Mouse (Mus musculus): ENCODE measurements around the gene Nckap5. TPM values are rescaled to one million over a fixed set of nuclear protein-coding genes. Genes with fewer than 3 reads are reported as not detected.
A peak's percentile ranks its signal among the peaks of the same experiment; 100 is the strongest.

The Nckap5 gene
- polyA plus RNA-seq, 1 experiment = 50.4 TPM

GRCm38 (mm10) chr1:126681773-126682172 is 148.8 kb downstream of the Nckap5 start:
- WGBS = 47% methylated on average over 8 of the region's 8 CpGs
- no peak for DNase-seq
- TF ChIP-seq CTCF (IDR thresholded peaks at IDR 0.05; ENCODE audit: insufficient read depth, low read length) (no peak), POLR2A (IDR thresholded peaks at IDR 0.05; ENCODE audit: borderline replicate concordance, extremely low read depth, low read depth, low read length) (no peak)
- peaks cover 8% of the 10 kb centered on the region for H3K4me1 ChIP-seq (ENCODE audit: control insufficient read depth, insufficient read depth, low read length)
- H3K4me3 ChIP-seq (replicated peaks; ENCODE audit: extremely low read depth, low read depth, low read length) = no peak overlapping the region

GRCm38 (mm10) chr1:126679348-126679747 is 151.3 kb downstream of the Nckap5 start:
- Histone ChIP-seq H3K4me1 (ENCODE audit: control insufficient read depth, insufficient read depth, low read length) (peaks cover 8% of the 10 kb centered on the region), H3K4me3 (replicated peaks; ENCODE audit: extremely low read depth, low read depth, low read length) (no peak overlapping the region)
- DNase-seq = no peak
- TF ChIP-seq POLR2A (IDR thresholded peaks at IDR 0.05; ENCODE audit: borderline replicate concordance, extremely low read depth, low read depth, low read length) (no peak), CTCF (IDR thresholded peaks at IDR 0.05; ENCODE audit: insufficient read depth, low read length) (no peak)
- 100% methylated on average over 1 of the region's 1 CpGs for WGBS

GRCm38 (mm10) chr1:126677280-126677679 is 153.3 kb downstream of the Nckap5 start:
- H3K4me3 ChIP-seq (replicated peaks; ENCODE audit: extremely low read depth, low read depth, low read length) = no peak overlapping the region
- H3K4me1 ChIP-seq (ENCODE audit: control insufficient read depth, insufficient read depth, low read length) = peaks cover 7% of the 10 kb centered on the region
- 67% methylated on average over 4 of the region's 4 CpGs for WGBS
- no peak for TF ChIP-seq CTCF (IDR thresholded peaks at IDR 0.05; ENCODE audit: insufficient read depth, low read length)
- no peak for TF ChIP-seq POLR2A (IDR thresholded peaks at IDR 0.05; ENCODE audit: borderline replicate concordance, extremely low read depth, low read depth, low read length)
- no peak for DNase-seq

- 16% methylated on average over 1 of the region's 1 CpGs for WGBS
- H3K4me3 ChIP-seq (replicated peaks; ENCODE audit: extremely low read depth, low read depth, low read length) = no peak overlapping the region
- H3K4me1 ChIP-seq (ENCODE audit: control insufficient read depth, insufficient read depth, low read length) = peaks cover 7% of the 10 kb centered on the region
- DNase-seq = no peak
- TF ChIP-seq POLR2A (IDR thresholded peaks at IDR 0.05; ENCODE audit: borderline replicate concordance, extremely low read depth, low read depth, low read length) (no peak), CTCF (IDR thresholded peaks at IDR 0.05; ENCODE audit: insufficient read depth, low read length) (no peak)
These were observed 153.8 kb downstream of the Nckap5 start for GRCm38 (mm10) chr1:126676769-126677168.

GRCm38 (mm10) chr1:126675142-126675541 is 155.5 kb downstream of the Nckap5 start:
- TF ChIP-seq CTCF (IDR thresholded peaks at IDR 0.05; ENCODE audit: insufficient read depth, low read length) (no peak), POLR2A (IDR thresholded peaks at IDR 0.05; ENCODE audit: borderline replicate concordance, extremely low read depth, low read depth, low read length) (no peak)
- WGBS = 70% methylated on average over 1 of the region's 1 CpGs
- peak; percentile 23 for DNase-seq
- H3K4me3 ChIP-seq (replicated peaks; ENCODE audit: extremely low read depth, low read depth, low read length) = no peak overlapping the region
- H3K4me1 ChIP-seq (ENCODE audit: control insufficient read depth, insufficient read depth, low read length) = peaks cover 7% of the 10 kb centered on the region

GRCm38 (mm10) chr1:126673238-126673637 is 157.4 kb downstream of the Nckap5 start:
- TF ChIP-seq CTCF (IDR thresholded peaks at IDR 0.05; ENCODE audit: insufficient read depth, low read length) = no peak
- no peak for TF ChIP-seq POLR2A (IDR thresholded peaks at IDR 0.05; ENCODE audit: borderline replicate concordance, extremely low read depth, low read depth, low read length)
- Histone ChIP-seq H3K4me1 (ENCODE audit: control insufficient read depth, insufficient read depth, low read length) (peaks cover 3% of the 10 kb centered on the region; the same call in 1 of the 2 replicates), H3K4me3 (replicated peaks; ENCODE audit: extremely low read depth, low read depth, low read length) (no peak overlapping the region)
- peak; percentile 24 for DNase-seq
- WGBS = 80% methylated on average over 2 of the region's 2 CpGs

- WGBS = 94% methylated on average over 3 of the region's 3 CpGs
- Histone ChIP-seq H3K4me1 (ENCODE audit: control insufficient read depth, insufficient read depth, low read length) (peaks cover 3% of the 10 kb centered on the region; the same call in 1 of the 2 replicates), H3K4me3 (replicated peaks; ENCODE audit: extremely low read depth, low read depth, low read length) (no peak overlapping the region)
- DNase-seq = no peak
- TF ChIP-seq POLR2A (IDR thresholded peaks at IDR 0.05; ENCODE audit: borderline replicate concordance, extremely low read depth, low read depth, low read length) (no peak), CTCF (IDR thresholded peaks at IDR 0.05; ENCODE audit: insufficient read depth, low read length) (no peak)
These were observed 160.1 kb downstream of the Nckap5 start for GRCm38 (mm10) chr1:126670507-126670906.

GRCm38 (mm10) chr1:126660098-126660999 is 170.2 kb downstream of the Nckap5 start:
- TF ChIP-seq POLR2A (IDR thresholded peaks at IDR 0.05; ENCODE audit: borderline replicate concordance, extremely low read depth, low read depth, low read length) (no peak), CTCF (IDR thresholded peaks at IDR 0.05; ENCODE audit: insufficient read depth, low read length) (no peak)
- Histone ChIP-seq H3K4me1 (ENCODE audit: control insufficient read depth, insufficient read depth, low read length) (peaks cover 13% of the 10 kb centered on the region; the same call in 1 of the 2 replicates), H3K4me3 (replicated peaks; ENCODE audit: extremely low read depth, low read depth, low read length) (no peak overlapping the region)
- DNase-seq = no peak
- WGBS = 57% methylated on average over 7 of the region's 7 CpGs

GRCm38 (mm10) chr1:126658731-126659130 is 171.9 kb downstream of the Nckap5 start:
- H3K4me3 ChIP-seq (replicated peaks; ENCODE audit: extremely low read depth, low read depth, low read length) = no peak overlapping the region
- peaks cover 13% of the 10 kb centered on the region; the same call in 1 of the 2 replicates for H3K4me1 ChIP-seq (ENCODE audit: control insufficient read depth, insufficient read depth, low read length)
- DNase-seq = no peak
- WGBS = 93% methylated on average over 11 of the region's 11 CpGs
- TF ChIP-seq CTCF (IDR thresholded peaks at IDR 0.05; ENCODE audit: insufficient read depth, low read length) = no peak
- no peak for TF ChIP-seq POLR2A (IDR thresholded peaks at IDR 0.05; ENCODE audit: borderline replicate concordance, extremely low read depth, low read depth, low read length)

- 76% methylated on average over 2 of the region's 2 CpGs for WGBS
- TF ChIP-seq POLR2A (IDR thresholded peaks at IDR 0.05; ENCODE audit: borderline replicate concordance, extremely low read depth, low read depth, low read length) (no peak), CTCF (IDR thresholded peaks at IDR 0.05; ENCODE audit: insufficient read depth, low read length) (no peak)
- H3K4me3 ChIP-seq (replicated peaks; ENCODE audit: extremely low read depth, low read depth, low read length) = no peak overlapping the region
- no peak for DNase-seq
- peaks cover 9% of the 10 kb centered on the region; the same call in 1 of the 2 replicates for H3K4me1 ChIP-seq (ENCODE audit: control insufficient read depth, insufficient read depth, low read length)
These were observed 174.4 kb downstream of the Nckap5 start for GRCm38 (mm10) chr1:126656246-126656645.
